Mouse (Mus musculus) WW6 (cell line): Measurements from ENCODE around the gene Cfap58.
A peak's percentile ranks its signal among the peaks of the same experiment; 100 is the strongest.

Experiments
- DNase-seq: peaks from one replicate; pipeline ENCODE4 v3.0.0-alpha.2; 2013; ENCODE audit warnings: low read depth, low spot score

Cfap58 gene

GRCm38 (mm10) chr19:47937443-47938406 lies at the start of gene Cfap58:
Gene Cfap58, plus strand, starts transcription at chr19:47937675.
- DNase-seq = peak; percentile 76

GRCm38 (mm10) chr19:47888037-47888436 lies 49.4 kb upstream of the Cfap58 start:
- DNase-seq = no peak

GRCm38 (mm10) chr19:47890489-47891130 lies 46.9 kb upstream of the Cfap58 start:
- no peak for DNase-seq

- DNase-seq = no peak
Measured at GRCm38 (mm10) chr19:47891562-47892312, 45.7 kb upstream of the Cfap58 start.

GRCm38 (mm10) chr19:47893092-47893491 lies 44.4 kb upstream of the Cfap58 start:
- no peak for DNase-seq

- DNase-seq = no peak
Measured at GRCm38 (mm10) chr19:47898472-47899079, 38.9 kb upstream of the Cfap58 start.

GRCm38 (mm10) chr19:47900012-47900411 lies 37.5 kb upstream of the Cfap58 start:
- DNase-seq = no peak

- DNase-seq = no peak
Measured at GRCm38 (mm10) chr19:47900558-47900957, 36.9 kb upstream of the Cfap58 start.

- no peak for DNase-seq
Measured at GRCm38 (mm10) chr19:47902316-47903201, 34.9 kb upstream of the Cfap58 start.

GRCm38 (mm10) chr19:47903679-47904078 lies 33.8 kb upstream of the Cfap58 start:
- no peak for DNase-seq

GRCm38 (mm10) chr19:47905081-47905480 lies 32.4 kb upstream of the Cfap58 start:
- DNase-seq = no peak

- DNase-seq = no peak
Measured at GRCm38 (mm10) chr19:47905603-47906002, 31.9 kb upstream of the Cfap58 start.

- no peak for DNase-seq
Measured at GRCm38 (mm10) chr19:47907596-47907995, 29.9 kb upstream of the Cfap58 start.

GRCm38 (mm10) chr19:47908961-47909371 lies 28.5 kb upstream of the Cfap58 start:
- DNase-seq = no peak

GRCm38 (mm10) chr19:47909387-47910116 lies 27.9 kb upstream of the Cfap58 start:
- no peak for DNase-seq

GRCm38 (mm10) chr19:47910117-47910618 lies 27.3 kb upstream of the Cfap58 start:
- no peak for DNase-seq

- DNase-seq = no peak
Measured at GRCm38 (mm10) chr19:47910751-47911150, 26.7 kb upstream of the Cfap58 start.

- DNase-seq = no peak
Measured at GRCm38 (mm10) chr19:47913344-47913743, 24.1 kb upstream of the Cfap58 start.

- no peak for DNase-seq
Measured at GRCm38 (mm10) chr19:47914191-47914590, 23.3 kb upstream of the Cfap58 start.

GRCm38 (mm10) chr19:47915251-47915650 lies 22.2 kb upstream of the Cfap58 start:
- DNase-seq = no peak
